Mouse (Mus musculus) limb, embryonic 11.5 days (tissue): ENCODE measurements at regions not wholly inside any gene's neighbourhood (a gene's known extent, or its start where the extent isn't known, plus 50 kb on each side); places are given as distances from the start of the nearest gene placed in this dataset.

Experiments used
- ATAC-seq: fragments of 200-750 bp; cut with Nextera tagmentation; 2 replicates; pipeline ENCODE4 v1.8.0; 2017; ENCODE audit warnings: low read depth; ENCODE audit not compliant: insufficient number of reproducible peaks, low FRiP score, low TSS enrichment
- DNase-seq: peaks from one replicate; pipeline ENCODE4 v3.0.0-alpha.2; 2015; ENCODE audit warnings: low spot score
- H3K27ac ChIP-seq: fragments of 300-500 bp; sonication (generic); replicated peaks from 2 replicates; pipeline ENCODE4 v1.5.1; 2014; ENCODE audit warnings: low read depth, mild to moderate bottlenecking, low read length
- H3K27me3 ChIP-seq: fragments of 300-500 bp; sonication (generic); 2 replicates; pipeline ENCODE4 v1.6.1; 2014; ENCODE audit warnings: mild to moderate bottlenecking, low read length, mixed read lengths; ENCODE audit not compliant: control insufficient read depth, insufficient read depth
- H3K36me3 ChIP-seq: fragments of 300-500 bp; sonication (generic); 2 replicates; pipeline ENCODE4 v1.6.1; 2014; ENCODE audit warnings: mild to moderate bottlenecking, low read length, moderate library complexity, mixed read lengths; ENCODE audit not compliant: control insufficient read depth, insufficient read depth
- H3K4me1 ChIP-seq: fragments of 300-500 bp; sonication (generic); 2 replicates; pipeline ENCODE4 v1.6.1; 2014; ENCODE audit warnings: low read length, mixed read lengths; ENCODE audit not compliant: control insufficient read depth, insufficient read depth
- H3K4me2 ChIP-seq: fragments of 300-500 bp; sonication (generic); 2 replicates; pipeline ENCODE4 v1.6.1; 2014; ENCODE audit warnings: low read depth, mild to moderate bottlenecking, moderate library complexity; ENCODE audit not compliant: severe bottlenecking
- H3K4me3 ChIP-seq: fragments of 300-500 bp; sonication (generic); 2 replicates; pipeline ENCODE4 v1.5.1; 2014; ENCODE audit warnings: low read depth, low read length
- H3K9ac ChIP-seq: fragments of 300-500 bp; sonication (generic); 2 replicates; pipeline ENCODE4 v1.6.1; 2014; ENCODE audit warnings: mild to moderate bottlenecking, low read length
- H3K9me3 ChIP-seq: fragments of 300-500 bp; sonication (generic); 2 replicates; pipeline ENCODE4 v1.6.1; 2016; ENCODE audit warnings: low read length; ENCODE audit not compliant: control insufficient read depth
- WGBS: fragments of 180-500 bp; shearing (Covaris S2); extraction: QIAGEN DNeasy Blood & Tissue Kit; methylation state at CpG from one replicate; pipeline ENCODE4 v1.1.7; 2014; 5-methylcytosine and 5-hydroxymethylcytosine counted together

GRCm38 (mm10) chr6:84416992-84417636, 176.6 kb downstream of the Cyp26b1 start:
- Histone ChIP-seq H3K27me3 (no peaks in the 10 kb centered on the region), H3K4me3 (no peak overlapping the region), H3K4me1 (peaks cover 11% of the 10 kb centered on the region), H3K27ac (no peak overlapping the region), H3K9me3 (no peaks in the 10 kb centered on the region), H3K9ac (no peak overlapping the region), H3K4me2 (no peak overlapping the region), H3K36me3 (no peaks in the 10 kb centered on the region)
- DNase-seq (no peak), ATAC-seq (no peak)
- WGBS, result 28% methylated on average over 11 of the region's 11 CpGs

DNA sequence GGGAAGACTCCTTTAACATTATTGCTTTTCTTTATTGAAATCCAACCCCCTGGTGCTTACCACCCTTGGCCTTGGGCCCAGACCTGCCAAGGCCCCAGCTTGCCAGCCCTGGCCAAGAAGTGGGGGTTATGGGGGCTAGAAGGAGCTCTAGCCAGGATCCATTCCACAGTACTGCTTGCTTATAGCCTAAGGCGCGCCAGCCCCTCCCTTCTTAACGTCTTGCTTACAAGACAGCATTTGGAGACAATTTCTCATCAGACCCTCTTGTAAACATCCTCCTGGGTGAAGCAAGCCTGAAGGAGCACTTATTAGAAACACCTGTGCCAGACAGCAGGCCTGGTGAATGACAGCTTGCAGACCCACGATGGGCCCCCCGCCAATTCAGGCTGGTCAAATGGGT, 179.3 kb downstream of the Cyp26b1 start:
- Histone ChIP-seq H3K4me3 (no peak overlapping the region), H3K9me3 (no peaks in the 10 kb centered on the region), H3K27ac (no peak overlapping the region), H3K4me1 (peaks cover 19% of the 10 kb centered on the region), H3K36me3 (no peaks in the 10 kb centered on the region), H3K9ac (no peak overlapping the region), H3K4me2 (no peak overlapping the region), H3K27me3 (no peaks in the 10 kb centered on the region)
- DNase-seq (no peak), ATAC-seq (no peak)
- WGBS, result 16% methylated on average over 5 of the region's 5 CpGs

GRCm38 (mm10) chr6:84409863-84410513, 183.7 kb downstream of the Cyp26b1 start:
- H3K27ac ChIP-seq, result no peak overlapping the region
- 13% methylated on average over 10 of the region's 10 CpGs for WGBS
- no peak overlapping the region for H3K9ac ChIP-seq
- DNase-seq, result peak; percentile 79
- no peak overlapping the region for H3K4me3 ChIP-seq
- no peaks in the 10 kb centered on the region for H3K9me3 ChIP-seq
- H3K4me1 ChIP-seq, result peaks cover 14% of the 10 kb centered on the region
- no peaks in the 10 kb centered on the region for H3K36me3 ChIP-seq
- H3K27me3 ChIP-seq, result no peaks in the 10 kb centered on the region
- H3K4me2 ChIP-seq, result no peak overlapping the region
- ATAC-seq, result peak; percentile 55; the same call in 1 of the 2 replicates

- Histone ChIP-seq H3K36me3 (no peaks in the 10 kb centered on the region), H3K9me3 (no peaks in the 10 kb centered on the region), H3K27me3 (no peaks in the 10 kb centered on the region), H3K4me2 (no peak overlapping the region), H3K4me1 (peaks cover 8% of the 10 kb centered on the region), H3K27ac (no peak overlapping the region), H3K9ac (no peak overlapping the region), H3K4me3 (no peak overlapping the region)
- DNase-seq (no peak), ATAC-seq (no peak)
- WGBS, result 86% methylated on average over 5 of the region's 5 CpGs
Measured at GRCm38 (mm10) chr6:84408513-84408912, 185.2 kb downstream of the Cyp26b1 start.

- H3K27me3 ChIP-seq, result no peaks in the 10 kb centered on the region
- no peaks in the 10 kb centered on the region for H3K36me3 ChIP-seq
- H3K4me3 ChIP-seq, result no peak overlapping the region
- H3K9ac ChIP-seq, result no peak overlapping the region
- ATAC-seq (0 out of 2 replicates have a peak, but pooled peaks have one; percentile 55), DNase-seq (peak; percentile 86)
- no peak overlapping the region for H3K4me2 ChIP-seq
- WGBS, result 10% methylated on average over 6 of the region's 6 CpGs
- peaks cover 8% of the 10 kb centered on the region for H3K4me1 ChIP-seq
- H3K9me3 ChIP-seq, result no peaks in the 10 kb centered on the region
- no peak overlapping the region for H3K27ac ChIP-seq
Measured at GRCm38 (mm10) chr6:84407773-84408172, 185.9 kb downstream of the Cyp26b1 start.

DNA sequence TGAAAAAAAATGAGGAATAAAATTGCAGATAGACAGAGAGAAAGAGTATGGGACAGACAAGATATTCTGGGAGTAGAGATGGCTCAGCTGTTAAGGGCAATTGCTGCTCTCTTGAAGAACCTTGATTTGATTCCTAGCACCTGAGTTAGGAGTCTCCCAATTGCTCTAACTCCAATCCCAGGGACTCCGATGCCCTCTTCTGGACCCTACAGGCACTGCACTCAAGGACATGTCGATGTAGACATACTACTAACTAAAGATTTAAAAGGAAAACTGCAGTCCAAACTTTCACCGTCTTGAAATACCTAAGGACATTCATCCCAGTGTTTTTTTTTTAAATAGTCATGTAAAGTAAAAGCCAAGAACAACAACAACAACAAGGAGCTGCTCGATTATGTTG, 189.0 kb downstream of the Cyp26b1 start:
- ATAC-seq (no peak), DNase-seq (no peak)
- Histone ChIP-seq H3K36me3 (no peaks in the 10 kb centered on the region), H3K4me1 (peaks cover under 1% of the 10 kb centered on the region; the same call in 1 of the 2 replicates), H3K27ac (no peak overlapping the region), H3K4me2 (no peak overlapping the region), H3K4me3 (no peak overlapping the region), H3K9ac (no peak overlapping the region), H3K9me3 (no peaks in the 10 kb centered on the region), H3K27me3 (no peaks in the 10 kb centered on the region)
- 64% methylated on average over 4 of the region's 4 CpGs for WGBS

- no peak for ATAC-seq
- no peaks in the 10 kb centered on the region for H3K27me3 ChIP-seq
- no peak overlapping the region for H3K9ac ChIP-seq
- H3K4me3 ChIP-seq, result no peak overlapping the region
- no peaks in the 10 kb centered on the region for H3K4me1 ChIP-seq
- H3K36me3 ChIP-seq, result no peaks in the 10 kb centered on the region
- no peak overlapping the region for H3K27ac ChIP-seq
- H3K9me3 ChIP-seq, result no peaks in the 10 kb centered on the region
- no peak for DNase-seq
- H3K4me2 ChIP-seq, result no peak overlapping the region
- WGBS, result 80% methylated on average over 2 of the region's 2 CpGs
Measured at GRCm38 (mm10) chr6:84402431-84402830, 191.3 kb downstream of the Cyp26b1 start.

GRCm38 (mm10) chr6:84394496-84395090, 199.1 kb downstream of the Cyp26b1 start:
- peak; percentile 82 for ATAC-seq
- DNase-seq, result peak; percentile 73
- no peak overlapping the region for H3K9ac ChIP-seq
- peak overlapping the region; percentile 66 for H3K27ac ChIP-seq
- no peak overlapping the region for H3K4me3 ChIP-seq
- H3K9me3 ChIP-seq, result no peaks in the 10 kb centered on the region
- no peaks in the 10 kb centered on the region for H3K36me3 ChIP-seq
- 27% methylated on average over 6 of the region's 6 CpGs for WGBS
- peaks cover 14% of the 10 kb centered on the region for H3K4me1 ChIP-seq
- H3K4me2 ChIP-seq, result no peak overlapping the region
- H3K27me3 ChIP-seq, result no peaks in the 10 kb centered on the region
